Mouse (Mus musculus) 3T3-L1 (cell line): ENCODE results near the gene Tpst1.

Source experiments
- DNase-seq: peaks from one replicate; pipeline ENCODE4 v3.0.0-alpha.2; 2015; ENCODE audit warnings: low read depth, low spot score

The Tpst1 gene

GRCm38 (mm10) chr5:130185312-130185711, 112.2 kb downstream of the Tpst1 start:
- peak; percentile 78 for DNase-seq
